Mouse (Mus musculus): ENCODE results near the gene Gp1ba. TPM values are rescaled to one million over a fixed set of nuclear protein-coding genes. Genes with fewer than 3 reads are reported as not detected.

The Gp1ba gene
- polyA plus RNA-seq (2015; fragmentation: Nextera tagmentation; extraction: Ambion mirVana) = 0.19 and 0.47 TPM in 2 replicates

GRCm38 (mm10) chr11:70638714-70639278, at the start of gene Gp1ba:
Gene Gp1ba (plus strand): TSS chr11:70639122.

GRCm38 (mm10) chr11:70615516-70616093, 23.3 kb upstream of the Gp1ba start, which contains the start of gene 4930544D05Rik:
Gene 4930544D05Rik (plus strand): TSS chr11:70615848.

GRCm38 (mm10) chr11:70619101-70619500, 19.8 kb upstream of the Gp1ba start, which contains the start of gene Chrne:
Gene Chrne (minus strand): TSS chr11:70619216.

GRCm38 (mm10) chr11:70646691-70647650, 8.0 kb downstream of the Gp1ba start, which contains the start of the genes Rnf167 and Slc25a11:
Gene Rnf167 (plus strand): TSS chr11:70647235.
Gene Slc25a11 (minus strand): TSS chr11:70647479.

GRCm38 (mm10) chr11:70654198-70654922, 15.4 kb downstream of the Gp1ba start, which contains the start of gene Pfn1:
Gene Pfn1 (minus strand): TSS chr11:70654644.

GRCm38 (mm10) chr11:70656964-70657363, 18.0 kb downstream of the Gp1ba start, which contains the start of gene Eno3:
Gene Eno3 (plus strand): TSS chr11:70657202.

GRCm38 (mm10) chr11:70668771-70669505, 30.0 kb downstream of the Gp1ba start, which contains the start of gene Spag7:
Gene Spag7 (minus strand): TSS chr11:70669416.

GRCm38 (mm10) chr11:70687601-70688199, 48.8 kb downstream of the Gp1ba start, which contains the start of gene Camta2:
Gene Camta2 (minus strand): TSS chr11:70688105.

Other genes with a start within 250 kb of the Gp1ba start
- gene Pelp1, start 229.1 kb upstream of the Gp1ba start, polyA plus RNA-seq (2015; fragmentation: Nextera tagmentation; extraction: Ambion mirVana) = 15.5 and 15.7 TPM in 2 replicates
- 14.6 and 17.0 TPM in 2 replicates for gene Arrb2, start 206.5 kb upstream of the Gp1ba start, polyA plus RNA-seq (2015; fragmentation: Nextera tagmentation; extraction: Ambion mirVana)
- gene Med11, start 187.2 kb upstream of the Gp1ba start, polyA plus RNA-seq (2015; fragmentation: Nextera tagmentation; extraction: Ambion mirVana) = 25.7 and 35.8 TPM in 2 replicates
- 0.68 and 1.1 TPM in 2 replicates for gene Zmynd15, start 179.7 kb upstream of the Gp1ba start, polyA plus RNA-seq (2015; fragmentation: Nextera tagmentation; extraction: Ambion mirVana)
- 12.3 and 15.6 TPM in 2 replicates for gene Cxcl16, start 179.1 kb upstream of the Gp1ba start, polyA plus RNA-seq (2015; fragmentation: Nextera tagmentation; extraction: Ambion mirVana)
- gene Tm4sf5, start 133.9 kb upstream of the Gp1ba start, polyA plus RNA-seq (2015; fragmentation: Nextera tagmentation; extraction: Ambion mirVana) = 3.7 and 10.0 TPM in 2 replicates
- 0.63 and 1.1 TPM in 2 replicates for gene Vmo1, start 124.5 kb upstream of the Gp1ba start, polyA plus RNA-seq (2015; fragmentation: Nextera tagmentation; extraction: Ambion mirVana)
- gene Gltpd2, start 119.9 kb upstream of the Gp1ba start, polyA plus RNA-seq (2015; fragmentation: Nextera tagmentation; extraction: Ambion mirVana) = 0.61 and 1.6 TPM in 2 replicates
- 682 and 707 TPM in 2 replicates for gene Psmb6, start 113.8 kb upstream of the Gp1ba start, polyA plus RNA-seq (2015; fragmentation: Nextera tagmentation; extraction: Ambion mirVana)
- not detected in 2 replicates for gene Gm40193, start 106.2 kb upstream of the Gp1ba start, polyA plus RNA-seq (2015; fragmentation: Nextera tagmentation; extraction: Ambion mirVana)
- gene Pld2, start 99.1 kb upstream of the Gp1ba start, polyA plus RNA-seq (2015; fragmentation: Nextera tagmentation; extraction: Ambion mirVana) = 5.9 and 7.8 TPM in 2 replicates
- gene Mink1, start 76.2 kb upstream of the Gp1ba start, polyA plus RNA-seq (2015; fragmentation: Nextera tagmentation; extraction: Ambion mirVana) = 8.4 and 8.8 TPM in 2 replicates
- not detected in 2 replicates for gene 4930544D05Rik, start 23.3 kb upstream of the Gp1ba start, polyA plus RNA-seq (2015; fragmentation: Nextera tagmentation; extraction: Ambion mirVana)
- 0.30 TPM in 1 of 2 replicates, not detected in the other for gene Chrne, start 19.9 kb upstream of the Gp1ba start, polyA plus RNA-seq (2015; fragmentation: Nextera tagmentation; extraction: Ambion mirVana)
- gene Rnf167, start 8.1 kb downstream of the Gp1ba start, polyA plus RNA-seq (2015; fragmentation: Nextera tagmentation; extraction: Ambion mirVana) = 69.6 and 99.5 TPM in 2 replicates
- 105 and 154 TPM in 2 replicates for gene Slc25a11, start 8.4 kb downstream of the Gp1ba start, polyA plus RNA-seq (2015; fragmentation: Nextera tagmentation; extraction: Ambion mirVana)
- 1,006 and 1,381 TPM in 2 replicates for gene Pfn1, start 15.5 kb downstream of the Gp1ba start, polyA plus RNA-seq (2015; fragmentation: Nextera tagmentation; extraction: Ambion mirVana)
- 14.3 and 21.6 TPM in 2 replicates for gene Eno3, start 18.1 kb downstream of the Gp1ba start, polyA plus RNA-seq (2015; fragmentation: Nextera tagmentation; extraction: Ambion mirVana)
- 91.7 and 114 TPM in 2 replicates for gene Spag7, start 30.3 kb downstream of the Gp1ba start, polyA plus RNA-seq (2015; fragmentation: Nextera tagmentation; extraction: Ambion mirVana)
- gene Camta2, start 49.0 kb downstream of the Gp1ba start, polyA plus RNA-seq (2015; fragmentation: Nextera tagmentation; extraction: Ambion mirVana) = 8.7 and 12.8 TPM in 2 replicates
- gene Inca1, start 61.0 kb downstream of the Gp1ba start, polyA plus RNA-seq (2015; fragmentation: Nextera tagmentation; extraction: Ambion mirVana) = 7.0 and 12.5 TPM in 2 replicates
- gene Kif1c, start 61.4 kb downstream of the Gp1ba start, polyA plus RNA-seq (2015; fragmentation: Nextera tagmentation; extraction: Ambion mirVana) = 2.4 and 3.8 TPM in 2 replicates
- 4.8 and 7.6 TPM in 2 replicates for gene Zfp3, start 125.1 kb downstream of the Gp1ba start, polyA plus RNA-seq (2015; fragmentation: Nextera tagmentation; extraction: Ambion mirVana)
- gene Scimp, start 173.5 kb downstream of the Gp1ba start, polyA plus RNA-seq (2015; fragmentation: Nextera tagmentation; extraction: Ambion mirVana) = 0.41 and 0.43 TPM in 2 replicates
- gene Rabep1, start 205.7 kb downstream of the Gp1ba start, polyA plus RNA-seq (2015; fragmentation: Nextera tagmentation; extraction: Ambion mirVana) = 39.8 and 75.7 TPM in 2 replicates

Measured in adrenal gland, postnatal 0 days (tissue).